Mouse (Mus musculus) layer of hippocampus, postnatal 14 days (tissue): Measurements from ENCODE around the gene Trim8. TPM values are rescaled to one million over a fixed set of nuclear protein-coding genes. Genes with fewer than 3 reads are reported as not detected.

Experiments
- DNase-seq, 2 experiments: peaks; one replicate each; pipeline ENCODE4 v3.0.0; 2021 to 2022; ENCODE audit warnings: low spot score in 2 of 2, mixed read lengths in 1 of 2
- total RNA-seq, 2 experiments: library from RNA; stranded (reverse); gene quantifications; 2 replicates each; pipeline ENCODE4 v1.2.3; 2021

Trim8 gene
- total RNA-seq, 2 experiments from 2014 or later = 98.9 to 110 TPM

DNA sequence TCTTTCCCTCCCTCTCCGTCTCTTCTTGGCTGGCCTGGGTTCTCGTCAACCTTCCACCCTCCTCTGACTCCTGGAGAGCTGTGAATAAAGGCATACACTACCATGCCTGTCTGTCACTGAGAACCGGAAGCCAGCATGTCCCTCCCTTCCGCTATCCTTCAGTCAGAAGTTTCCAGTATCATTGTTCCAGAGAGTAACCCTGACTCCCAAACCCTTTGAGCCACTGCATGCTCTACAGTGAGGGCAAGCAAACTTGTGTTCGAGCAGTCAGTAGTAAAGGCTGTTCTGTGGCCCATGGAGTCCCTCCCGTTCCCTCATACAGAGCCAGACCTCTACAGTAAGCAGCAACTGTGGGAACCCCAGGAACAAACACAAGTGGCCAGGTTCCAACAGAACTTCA is 46.1 kb downstream of the Trim8 start:
- DNase-seq = no peak

DNA sequence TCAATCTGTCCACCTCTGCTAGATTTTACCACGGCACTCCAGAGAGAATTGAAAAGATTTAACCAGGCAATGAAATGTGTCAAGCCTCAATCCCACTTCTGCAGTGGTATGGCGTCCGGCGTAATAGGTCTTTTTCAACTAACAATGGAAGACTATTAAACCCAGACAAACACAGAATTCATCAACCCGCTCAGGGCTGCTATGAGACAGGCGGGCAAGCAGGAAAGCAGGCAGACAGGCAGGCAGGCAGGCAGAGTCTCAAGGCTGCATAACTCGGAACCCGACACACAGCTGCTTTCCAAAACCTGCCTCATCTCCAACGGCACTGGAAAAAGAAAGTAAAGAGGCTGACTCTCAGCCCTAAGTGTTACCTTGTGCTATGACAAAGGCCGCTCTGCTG is 46.6 kb downstream of the Trim8 start:
- DNase-seq = no peak

DNA sequence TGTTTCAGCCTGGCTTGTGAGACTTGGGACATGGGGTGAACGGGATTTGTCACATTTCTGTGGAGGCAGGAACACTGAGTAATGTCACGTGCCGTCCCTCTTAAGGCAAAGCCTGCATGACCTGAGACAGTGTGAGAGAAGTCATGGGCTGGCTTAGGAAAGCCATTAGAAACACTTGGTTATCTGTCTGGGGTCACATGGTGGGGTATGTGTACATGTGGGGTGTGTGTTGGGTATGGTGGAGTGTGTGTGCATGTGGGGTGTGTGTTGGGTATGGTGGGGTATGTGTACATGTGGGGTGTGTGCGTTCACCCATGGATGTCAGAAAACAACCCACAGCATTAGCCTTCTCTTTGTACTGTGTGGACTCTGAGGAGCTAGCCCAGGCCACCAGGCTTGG is 48.9 kb downstream of the Trim8 start:
- DNase-seq = no peak

DNA sequence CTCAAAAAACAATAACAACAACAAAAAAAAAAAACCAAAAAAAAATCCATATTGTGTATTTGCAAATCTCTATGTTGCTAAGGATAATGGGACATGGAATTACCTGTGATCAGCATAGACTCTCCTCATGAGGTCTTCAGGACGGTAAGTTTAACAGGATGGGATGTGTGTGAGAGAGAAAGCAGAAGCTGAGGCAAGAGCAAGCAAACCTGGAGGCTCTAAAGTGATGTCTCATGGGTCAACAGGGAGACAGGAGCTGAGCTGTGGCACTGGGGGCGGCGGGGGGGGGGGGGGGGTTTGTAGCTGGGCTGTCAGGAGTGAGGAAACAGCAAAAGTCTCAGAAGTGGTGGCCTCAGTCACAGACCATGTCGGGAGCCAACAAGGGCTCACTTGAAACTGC is 51.0 kb downstream of the Trim8 start:
- no peak for DNase-seq

DNA sequence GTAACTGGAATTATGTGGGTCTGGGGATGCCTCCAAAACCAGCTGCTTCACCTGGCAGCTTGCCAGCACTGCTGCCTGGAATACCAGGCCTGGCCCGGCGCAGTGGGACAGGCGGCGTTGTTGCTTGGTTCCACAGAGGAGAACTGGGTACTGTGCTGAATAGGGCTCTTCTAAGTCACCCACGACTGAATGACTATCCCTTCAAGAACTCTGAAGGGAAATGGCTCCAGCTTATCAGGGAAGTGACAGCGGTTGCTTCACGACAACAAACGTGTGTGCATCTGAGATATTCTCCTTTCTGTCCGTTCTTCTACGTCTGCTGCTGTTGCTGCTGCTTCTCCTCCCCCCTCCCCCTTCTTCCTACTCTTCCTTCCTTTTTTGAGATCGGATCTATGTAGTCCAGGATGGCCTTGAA is 52.0 kb downstream of the Trim8 start:
- DNase-seq = peak in 1 of 2 experiments; percentile 64

DNA sequence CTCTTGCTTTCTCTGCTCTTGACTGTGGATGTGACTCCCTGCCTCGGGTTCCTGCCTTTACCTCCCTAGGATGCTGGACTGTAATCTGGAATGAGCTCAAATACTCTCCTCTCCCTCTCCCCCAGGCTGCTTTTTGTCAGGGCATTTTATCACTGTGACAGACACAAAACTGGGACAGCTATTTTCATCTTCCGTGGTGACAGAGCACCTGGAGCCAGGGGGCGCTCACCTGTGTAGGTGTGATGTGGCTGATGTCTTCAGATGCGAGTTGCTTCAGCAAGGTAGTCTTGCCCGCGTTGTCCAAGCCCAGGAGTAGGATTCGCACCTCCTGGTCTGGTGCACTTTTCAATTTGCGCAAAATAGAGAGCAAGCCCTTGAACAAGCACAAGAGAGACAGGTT is 56.5 kb downstream of the Trim8 start:
- DNase-seq = no peak

DNA sequence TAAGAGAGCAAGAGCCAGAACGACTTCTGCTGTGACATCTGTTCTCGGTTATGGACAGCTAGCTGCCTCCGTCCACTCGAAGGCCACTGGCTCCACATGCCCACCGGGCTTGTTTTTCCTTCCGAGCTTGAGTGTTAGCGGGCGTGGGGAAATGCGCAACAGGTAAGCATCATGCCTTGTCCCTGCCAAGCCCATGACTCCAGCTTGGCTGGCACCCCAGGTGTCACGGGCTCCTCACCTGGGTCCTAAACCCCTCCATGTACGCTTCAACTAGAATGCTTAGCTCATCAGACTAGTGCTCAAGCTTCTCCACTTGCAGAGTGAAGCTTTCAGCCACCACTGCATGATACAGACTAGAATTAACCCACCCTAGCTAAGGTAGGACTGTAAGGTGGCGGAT is 57.1 kb downstream of the Trim8 start:
- no peak for DNase-seq

DNA sequence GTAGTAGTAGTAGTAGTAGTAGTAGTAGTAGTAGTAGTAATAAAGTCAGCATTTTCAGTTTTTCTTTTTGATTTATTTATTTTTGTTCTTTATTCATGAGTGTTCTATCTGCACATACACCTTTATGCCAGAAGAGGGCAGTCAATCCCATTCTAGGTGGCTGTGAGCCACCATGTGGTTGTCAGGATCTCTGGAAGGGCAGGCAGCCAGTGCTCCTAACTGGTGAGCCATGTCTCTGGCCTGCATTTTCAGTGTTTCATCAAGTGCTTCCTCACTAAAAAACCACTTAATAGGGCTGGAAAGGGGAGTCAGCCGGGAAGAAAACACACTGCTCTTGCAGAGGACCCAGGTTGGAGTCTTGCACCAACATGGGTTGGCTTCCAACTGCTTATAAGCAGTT is 60.6 kb downstream of the Trim8 start:
- DNase-seq = peak; percentile 43 to 73

DNA sequence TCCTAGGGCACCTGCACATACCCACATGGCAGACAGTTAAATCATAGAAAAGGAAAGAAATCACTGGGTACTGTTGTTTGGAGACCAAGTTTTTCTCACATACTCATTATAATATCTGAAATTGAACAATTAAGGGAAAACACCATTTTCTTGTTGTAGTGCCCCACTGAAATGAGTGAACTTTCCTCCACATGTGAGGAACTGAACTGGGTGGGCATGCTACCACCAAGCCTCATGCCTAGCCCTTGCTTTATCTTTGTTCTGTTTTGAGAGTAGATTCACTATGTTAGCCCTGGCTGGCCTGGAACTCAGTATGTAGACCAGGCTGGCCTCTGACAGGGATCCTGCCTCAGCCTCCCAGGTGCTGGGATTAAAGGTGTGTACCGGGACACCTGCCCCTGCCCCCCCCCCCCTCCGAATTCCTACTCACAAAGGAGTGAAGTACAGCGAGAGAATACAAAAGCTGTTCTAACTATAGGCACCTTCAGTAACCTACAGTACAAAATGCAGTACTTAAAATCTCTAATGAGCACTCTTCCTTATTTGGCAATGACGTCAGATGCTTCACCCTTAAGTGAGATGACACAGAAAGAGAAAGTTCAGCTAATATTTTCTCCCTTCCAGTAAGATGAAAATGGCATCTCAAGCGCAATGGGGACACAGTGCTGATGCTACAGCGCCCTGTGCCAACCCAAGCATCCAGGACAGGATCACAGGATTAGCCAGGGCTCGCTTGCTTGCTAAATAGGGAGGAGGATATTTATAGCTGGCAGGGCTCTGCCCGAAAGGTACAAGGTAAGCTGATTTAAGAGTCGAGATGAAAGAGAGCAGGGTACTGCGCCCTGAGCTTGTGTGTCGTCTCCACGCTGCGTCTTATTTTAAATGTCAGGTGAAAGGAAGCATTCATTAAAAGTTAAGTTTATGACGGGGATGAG is 61.3 kb downstream of the Trim8 start:
- no peak for DNase-seq

DNA sequence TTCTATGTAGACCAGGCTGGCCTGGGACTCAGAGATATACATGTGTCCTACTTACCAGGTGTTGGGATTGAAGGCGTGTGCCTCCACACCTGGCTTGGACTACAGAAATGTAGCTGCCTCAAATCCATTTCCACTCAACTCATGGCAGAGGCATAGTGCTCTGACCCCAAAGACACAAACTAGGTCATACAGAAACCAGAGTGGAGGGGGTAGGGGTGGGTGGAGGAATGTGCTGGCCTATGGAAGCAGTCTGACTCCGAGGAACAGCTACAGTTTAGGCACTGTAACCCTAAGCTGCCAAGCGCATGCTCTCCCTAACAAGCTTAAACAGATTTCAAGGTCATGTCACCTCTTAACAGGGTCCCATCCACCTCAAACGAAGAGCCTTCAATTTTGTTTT is 62.1 kb downstream of the Trim8 start:
- no peak for DNase-seq

DNA sequence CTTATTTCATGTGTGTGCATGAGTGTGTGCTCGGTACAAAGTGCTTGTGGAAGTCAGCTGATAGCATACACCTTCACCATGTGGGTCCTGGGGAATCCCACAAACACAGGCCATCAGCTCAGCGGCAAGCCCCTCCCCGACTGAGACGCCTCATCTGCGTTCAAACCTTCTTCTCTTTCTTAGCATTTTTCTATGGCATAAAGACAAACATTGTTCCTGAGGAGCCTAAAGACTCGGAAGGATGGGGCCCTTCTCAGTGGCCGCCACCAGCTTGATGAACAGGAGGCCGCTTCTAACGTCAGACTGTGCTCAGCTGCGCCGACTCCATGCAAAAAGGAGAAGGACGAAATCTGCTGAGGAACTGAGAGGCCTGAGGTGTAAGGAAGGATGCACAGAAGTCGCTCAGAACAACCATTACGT is 62.6 kb downstream of the Trim8 start:
- DNase-seq = no peak

Other genes with a start within 250 kb of the Trim8 start
- 1 to 10 TPM; 2.3 to 2.6 TPM for gene Nfkb2, start 197.4 kb upstream of the Trim8 start, total RNA-seq
- 100 to 1,000 TPM; 701 to 730 TPM for gene Psd, start 174.5 kb upstream of the Trim8 start, total RNA-seq
- 10 to 100 TPM; 32.4 to 32.9 TPM for gene Fbxl15, start 173.5 kb upstream of the Trim8 start, total RNA-seq
- gene Cuedc2, start 163.0 kb upstream of the Trim8 start, total RNA-seq = 100 to 1,000 TPM; 156 to 162 TPM
- 10 to 100 TPM; 31.7 to 32.5 TPM for gene Mfsd13a, start 160.6 kb upstream of the Trim8 start, total RNA-seq
- 1 to 10 TPM in 1 of 2 experiments, under 1 TPM in 1; 0.94 to 1.2 TPM for gene 2310034G01Rik, start 151.4 kb upstream of the Trim8 start, total RNA-seq
- gene Actr1a, start 106.0 kb upstream of the Trim8 start, total RNA-seq = 100 to 1,000 TPM; 207 to 220 TPM
- 10 to 100 TPM; 21.1 to 23.8 TPM for gene Sufu, start 104.8 kb upstream of the Trim8 start, total RNA-seq
- 100 to 1,000 TPM; 111 to 121 TPM for gene Arl3, start 71.5 kb downstream of the Trim8 start, total RNA-seq
- gene Sfxn2, start 71.7 kb downstream of the Trim8 start, total RNA-seq = 1 to 10 TPM; 8.2 to 8.3 TPM
- gene Wbp1l, start 97.4 kb downstream of the Trim8 start, total RNA-seq = 10 to 100 TPM; 39.8 to 41.8 TPM
- not detected for gene Cyp17a1, start 171.5 kb downstream of the Trim8 start, total RNA-seq
- gene Borcs7, start 188.2 kb downstream of the Trim8 start, total RNA-seq = 10 to 100 TPM; 18.7 to 21.2 TPM
- gene As3mt, start 205.8 kb downstream of the Trim8 start, total RNA-seq = 10 to 100 TPM; 16.4 to 16.7 TPM